Mouse (Mus musculus): ENCODE data around the gene Atf3.

Atf3 gene

DNA sequence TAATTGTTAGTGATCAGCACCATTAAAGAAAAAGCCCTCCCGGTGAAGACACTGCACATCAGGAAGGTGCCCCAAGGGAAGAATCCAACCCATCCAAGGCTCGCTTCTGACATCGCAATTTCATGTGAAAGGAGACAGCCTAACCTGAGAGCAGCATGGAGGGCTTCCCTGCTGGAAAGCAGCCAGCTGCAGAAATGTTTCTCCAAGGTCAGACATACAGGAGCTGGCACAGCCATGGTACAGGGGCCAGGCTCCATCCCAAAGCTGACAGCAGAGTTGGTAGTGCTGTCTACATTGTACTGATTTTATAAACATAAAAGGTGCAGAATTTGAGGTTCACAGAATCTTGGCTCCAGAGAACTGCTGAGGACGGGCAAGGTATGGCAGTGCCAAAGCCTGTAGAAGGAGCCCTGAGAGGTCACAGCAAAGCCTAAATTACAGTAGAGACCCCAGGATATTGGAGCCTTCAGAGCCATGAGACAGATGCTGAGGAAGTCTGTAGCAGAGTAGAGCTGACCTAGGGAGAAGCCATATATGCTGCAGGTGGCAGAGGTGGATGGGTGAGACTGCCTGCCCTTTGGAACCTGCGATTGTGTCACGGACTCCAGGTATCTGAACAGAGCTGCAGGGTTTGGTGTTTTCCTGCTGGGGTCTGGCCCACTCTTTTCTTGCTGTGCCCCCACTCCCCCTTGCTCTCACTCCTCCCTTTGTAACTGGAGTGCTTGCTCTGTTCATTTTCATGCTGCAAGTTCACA is 18.1 kb upstream of the Atf3 start:
- in situ Hi-C loops (cut with MboI; ENCODE audit: low pct_unique_long_range_greater_than_20kb in 1 of 2, low sequenced_read_pairs in 2 of 2, unreplicated experiment in 1 of 2) = no loop called here

DNA sequence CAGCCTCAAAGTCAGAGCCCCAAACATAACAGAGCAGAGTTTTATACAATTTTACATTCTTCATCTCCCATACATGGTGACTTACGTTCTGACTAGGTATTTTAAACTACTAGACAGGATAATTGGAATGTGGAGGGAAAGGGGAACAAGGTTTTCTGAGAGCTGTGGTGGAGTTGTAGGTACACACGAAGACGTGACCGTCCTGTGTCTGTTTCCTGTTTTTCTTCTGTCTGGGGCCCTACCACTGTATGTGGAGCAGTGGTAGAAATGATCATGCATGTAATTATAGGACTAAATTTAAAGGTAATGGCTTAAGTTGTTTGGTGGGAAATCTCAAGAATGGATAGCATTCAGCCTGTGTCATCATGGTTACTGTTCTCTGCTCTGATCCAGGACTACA is 17.0 kb upstream of the Atf3 start:
- in situ Hi-C loops (cut with MboI; ENCODE audit: low pct_unique_long_range_greater_than_20kb in 1 of 2, low sequenced_read_pairs in 2 of 2, unreplicated experiment in 1 of 2) = no loop called here

DNA sequence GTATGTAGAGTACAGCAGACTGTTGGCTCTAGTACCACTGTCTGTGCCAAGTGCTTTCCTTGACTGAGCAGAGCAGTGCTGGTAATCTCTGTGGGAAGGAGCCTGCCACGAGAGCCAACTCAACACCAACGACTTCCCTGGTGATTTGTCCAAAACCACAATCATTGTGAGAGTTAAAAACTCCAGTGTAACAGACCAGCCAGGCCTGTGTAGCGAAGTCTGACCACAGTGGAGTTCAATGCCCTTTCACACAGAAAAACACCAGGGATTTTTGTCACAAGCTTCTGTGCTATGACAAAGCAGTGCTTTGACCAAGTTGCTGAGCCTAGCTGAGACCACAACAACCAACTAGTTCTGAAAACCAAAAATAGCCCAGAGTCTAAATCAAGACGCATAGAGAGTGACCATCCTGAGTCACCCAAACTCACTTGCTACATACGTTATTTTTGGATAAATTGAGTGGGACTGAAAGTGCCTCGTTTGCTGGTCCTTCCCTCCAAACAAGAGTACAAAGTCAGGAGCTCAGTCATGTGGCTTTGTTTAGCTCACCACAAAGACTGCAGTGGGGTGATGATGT is 12.6 kb upstream of the Atf3 start:
- in situ Hi-C loops (cut with MboI; ENCODE audit: low pct_unique_long_range_greater_than_20kb in 1 of 2, low sequenced_read_pairs in 2 of 2, unreplicated experiment in 1 of 2) = no loop called here

DNA sequence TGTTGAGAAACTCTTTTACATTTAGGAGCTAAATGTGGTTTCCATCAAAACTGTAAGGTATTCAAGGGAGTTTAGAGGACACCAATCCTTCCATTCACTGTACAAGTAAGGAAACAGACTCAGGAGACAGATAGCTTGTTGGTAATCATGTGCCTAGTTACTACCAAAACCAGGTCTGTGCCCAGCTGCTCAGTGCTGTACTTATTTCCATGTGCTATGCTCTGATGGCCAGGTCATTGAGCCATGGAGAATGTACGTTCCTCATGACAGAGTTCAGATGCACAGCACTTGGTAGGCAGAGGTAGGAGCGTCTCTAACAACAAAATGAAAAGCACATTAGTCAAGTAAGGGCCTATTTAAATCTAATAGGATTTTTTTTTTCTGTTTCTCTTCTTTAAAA is 8.7 kb upstream of the Atf3 start:
- in situ Hi-C loops (cut with MboI; ENCODE audit: low pct_unique_long_range_greater_than_20kb in 1 of 2, low sequenced_read_pairs in 2 of 2, unreplicated experiment in 1 of 2) = no loop called here

DNA sequence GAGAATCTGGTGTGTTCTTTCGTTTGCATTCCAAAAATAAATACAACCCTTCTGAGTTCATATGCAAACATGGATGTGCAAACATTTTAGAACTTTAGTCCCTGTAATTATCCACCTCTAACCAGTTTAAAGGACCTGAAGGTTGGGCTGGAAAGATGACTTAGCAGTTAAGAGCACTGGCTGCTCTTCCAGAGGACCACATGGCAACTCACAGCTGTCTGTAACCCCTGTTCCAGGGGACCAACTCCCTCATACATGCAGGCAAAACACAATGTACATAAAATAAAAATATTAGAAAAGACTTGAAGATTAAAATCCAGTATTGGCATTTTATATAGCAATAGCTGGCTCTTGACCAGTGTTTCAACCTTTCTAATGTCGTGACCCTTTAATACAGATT is 7.9 kb upstream of the Atf3 start:
- in situ Hi-C loops (cut with MboI; ENCODE audit: low pct_unique_long_range_greater_than_20kb in 1 of 2, low sequenced_read_pairs in 2 of 2, unreplicated experiment in 1 of 2) = no loop called here

DNA sequence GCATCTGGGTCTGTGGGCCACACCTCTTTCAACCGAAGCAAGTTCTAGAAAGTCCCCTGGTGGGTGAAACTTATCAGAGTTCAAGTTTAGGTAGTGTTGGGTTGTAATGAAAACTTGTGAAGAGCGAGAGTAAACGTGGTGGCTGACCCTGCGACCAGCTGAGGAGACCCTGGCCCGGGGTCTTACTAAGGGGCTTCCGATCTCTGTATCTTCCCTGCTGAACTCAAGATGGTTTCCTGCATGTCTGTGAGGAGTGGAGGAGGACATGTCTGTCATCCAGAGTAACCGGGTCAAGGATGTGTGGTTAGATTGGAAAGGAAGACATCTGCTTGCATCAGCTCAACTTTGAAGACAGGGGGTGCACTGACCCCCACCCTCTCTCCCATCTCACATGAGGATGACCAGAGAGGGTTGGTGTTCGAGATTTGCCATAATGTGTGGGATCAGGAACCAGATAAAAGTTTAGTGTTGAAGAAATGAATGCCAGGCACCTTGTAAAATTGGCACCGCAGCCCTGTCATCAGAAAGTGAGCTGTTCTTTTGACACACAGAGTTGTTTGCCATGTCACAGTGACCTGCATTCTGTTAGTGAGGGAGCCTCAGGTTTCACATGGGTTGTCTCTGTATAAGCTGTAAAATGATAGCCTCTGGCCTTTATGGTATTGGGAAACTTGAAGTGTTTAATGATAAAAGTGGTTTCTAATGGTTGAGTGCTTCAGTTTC is 7.3 kb upstream of the Atf3 start:
- in situ Hi-C loops (cut with MboI; ENCODE audit: low pct_unique_long_range_greater_than_20kb in 1 of 2, low sequenced_read_pairs in 2 of 2, unreplicated experiment in 1 of 2) = no loop called here

DNA sequence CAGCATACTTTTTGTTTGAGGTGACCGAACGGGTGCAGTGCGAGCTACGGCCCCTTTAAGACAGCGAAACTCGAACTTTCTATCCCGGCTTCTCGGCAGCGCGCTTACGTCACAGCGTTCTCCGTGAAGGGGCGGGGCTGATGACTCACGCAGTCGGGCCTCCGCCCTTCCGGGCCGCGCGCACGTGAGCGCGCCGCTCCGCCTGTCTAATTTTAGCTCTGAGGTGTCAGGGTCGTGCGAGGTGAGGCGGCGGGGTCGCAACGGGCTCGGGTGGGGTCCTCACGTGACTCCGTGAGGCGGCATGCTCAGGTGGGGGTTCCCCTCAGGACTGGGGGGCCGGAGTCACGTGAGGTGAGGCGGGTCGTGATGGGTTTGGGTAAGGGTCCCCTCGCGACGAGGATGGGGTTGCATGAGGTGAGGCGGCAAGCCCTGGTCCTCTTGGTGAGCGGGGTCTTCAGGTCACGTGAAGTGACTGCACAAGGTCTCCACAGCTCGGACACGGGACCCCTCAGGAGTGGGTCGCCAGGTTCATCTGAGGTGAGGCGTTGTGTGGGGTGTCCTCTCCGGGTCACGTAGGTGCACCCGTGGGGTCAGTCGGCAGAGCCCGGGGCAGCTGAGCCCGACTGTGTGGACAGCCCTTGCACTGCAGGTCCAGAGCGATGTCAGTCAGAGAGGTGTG is 6.6 kb upstream of the Atf3 start:
- in situ Hi-C loops (cut with MboI; ENCODE audit: low pct_unique_long_range_greater_than_20kb in 1 of 2, low sequenced_read_pairs in 2 of 2, unreplicated experiment in 1 of 2) = no loop called here

DNA sequence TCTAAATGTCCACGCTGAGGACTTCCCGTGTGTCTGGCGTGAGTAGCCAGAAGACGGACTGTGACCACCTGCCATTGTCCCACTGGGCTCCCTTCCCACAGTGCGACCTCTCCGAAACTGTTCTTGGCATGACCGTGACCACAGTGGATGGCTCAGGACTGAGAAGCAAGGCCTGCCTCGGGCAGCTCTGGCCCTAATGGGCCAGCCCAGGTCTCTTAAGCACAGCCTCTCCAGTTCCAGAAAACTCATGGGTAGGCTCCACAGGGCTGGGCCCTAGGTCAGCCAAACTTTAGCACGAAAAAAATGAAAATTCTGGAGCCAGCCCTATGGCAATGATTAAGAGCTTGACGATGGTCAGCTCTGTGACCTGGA is 6.1 kb upstream of the Atf3 start:
- in situ Hi-C loops (cut with MboI; ENCODE audit: low pct_unique_long_range_greater_than_20kb in 1 of 2, low sequenced_read_pairs in 2 of 2, unreplicated experiment in 1 of 2) = no loop called here

DNA sequence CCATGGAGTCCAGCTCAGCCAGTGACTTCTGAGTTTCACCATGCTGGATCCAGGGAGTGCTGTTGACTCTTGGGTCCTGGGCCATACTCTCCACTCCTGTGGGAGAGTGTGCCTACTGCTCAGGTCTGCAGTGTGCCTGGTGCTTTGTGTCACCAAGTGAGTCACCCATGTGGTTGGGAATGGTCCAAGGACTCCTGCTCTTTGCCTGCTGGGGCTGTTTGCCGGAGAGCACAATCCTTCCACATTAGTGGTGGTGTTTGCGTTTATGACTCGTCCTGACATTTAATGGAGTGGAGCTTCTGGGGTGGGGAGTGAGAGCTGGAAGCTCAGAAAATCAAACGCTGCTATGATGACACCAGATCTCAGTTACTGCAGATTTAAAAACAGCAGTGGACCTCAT is 4.2 kb upstream of the Atf3 start:
- in situ Hi-C loops (cut with MboI; ENCODE audit: low pct_unique_long_range_greater_than_20kb in 1 of 2, low sequenced_read_pairs in 2 of 2, unreplicated experiment in 1 of 2) = no loop called here

DNA sequence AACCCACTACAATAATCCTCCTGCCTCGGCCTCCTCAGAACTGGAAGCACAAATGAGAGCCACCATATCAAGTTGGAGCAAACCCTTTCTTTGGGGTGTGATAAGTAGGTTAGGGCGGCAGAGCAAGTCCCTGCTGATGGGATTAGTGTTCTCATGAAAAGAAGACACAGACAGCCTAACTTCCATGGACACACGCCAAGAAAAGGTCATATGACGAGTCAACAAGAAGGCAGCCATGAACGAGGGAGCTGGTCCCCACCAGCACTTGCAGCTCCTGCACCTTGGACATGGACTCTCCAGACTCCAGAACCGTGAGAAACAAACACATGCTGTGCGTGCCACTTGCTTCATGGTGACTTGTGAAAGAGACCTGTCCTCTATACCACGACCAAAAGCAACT is 2.7 kb upstream of the Atf3 start:
- in situ Hi-C loops (cut with MboI; ENCODE audit: low pct_unique_long_range_greater_than_20kb in 1 of 2, low sequenced_read_pairs in 2 of 2, unreplicated experiment in 1 of 2) = no loop called here

DNA sequence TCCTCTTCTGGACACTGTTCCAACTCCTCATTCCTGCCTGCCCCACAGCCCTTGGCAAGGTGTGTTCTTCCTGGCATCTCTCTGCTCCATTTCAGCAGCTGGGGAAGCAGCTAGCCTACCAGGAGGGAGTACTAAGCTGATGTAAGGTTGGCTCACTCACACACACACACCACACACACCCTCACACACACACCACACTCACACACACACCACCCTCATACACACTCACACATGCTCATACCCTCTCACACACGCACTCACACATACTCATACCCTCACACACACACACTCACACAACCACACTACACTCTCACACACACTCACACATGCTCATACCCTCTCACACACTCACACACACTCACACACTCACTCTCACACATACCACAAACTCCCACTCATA is 1.9 kb upstream of the Atf3 start:
- in situ Hi-C loops (cut with MboI; ENCODE audit: low pct_unique_long_range_greater_than_20kb in 1 of 2, low sequenced_read_pairs in 2 of 2, unreplicated experiment in 1 of 2) = no loop called here

DNA sequence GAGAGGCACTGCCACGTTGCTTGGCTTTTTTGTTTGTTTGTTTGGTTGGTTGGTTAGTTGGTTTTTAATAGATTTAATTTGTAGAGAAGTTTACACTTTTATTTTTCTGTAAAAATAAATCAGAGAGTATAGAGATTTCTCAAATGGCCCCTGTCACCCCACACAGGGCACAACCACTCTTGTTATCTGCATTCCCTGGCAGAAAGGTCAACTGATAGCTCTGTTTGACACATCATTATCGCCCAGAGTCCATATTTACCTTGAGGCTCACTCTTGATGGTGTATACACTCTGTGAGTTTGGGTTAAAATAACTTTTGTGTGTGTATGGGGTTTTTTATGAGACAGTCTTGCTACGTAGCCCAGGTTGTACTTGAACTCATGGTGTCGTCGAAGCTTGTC is 744 bp upstream of the Atf3 start:
- in situ Hi-C loops (cut with MboI; ENCODE audit: low pct_unique_long_range_greater_than_20kb in 1 of 2, low sequenced_read_pairs in 2 of 2, unreplicated experiment in 1 of 2) = no loop called here

DNA sequence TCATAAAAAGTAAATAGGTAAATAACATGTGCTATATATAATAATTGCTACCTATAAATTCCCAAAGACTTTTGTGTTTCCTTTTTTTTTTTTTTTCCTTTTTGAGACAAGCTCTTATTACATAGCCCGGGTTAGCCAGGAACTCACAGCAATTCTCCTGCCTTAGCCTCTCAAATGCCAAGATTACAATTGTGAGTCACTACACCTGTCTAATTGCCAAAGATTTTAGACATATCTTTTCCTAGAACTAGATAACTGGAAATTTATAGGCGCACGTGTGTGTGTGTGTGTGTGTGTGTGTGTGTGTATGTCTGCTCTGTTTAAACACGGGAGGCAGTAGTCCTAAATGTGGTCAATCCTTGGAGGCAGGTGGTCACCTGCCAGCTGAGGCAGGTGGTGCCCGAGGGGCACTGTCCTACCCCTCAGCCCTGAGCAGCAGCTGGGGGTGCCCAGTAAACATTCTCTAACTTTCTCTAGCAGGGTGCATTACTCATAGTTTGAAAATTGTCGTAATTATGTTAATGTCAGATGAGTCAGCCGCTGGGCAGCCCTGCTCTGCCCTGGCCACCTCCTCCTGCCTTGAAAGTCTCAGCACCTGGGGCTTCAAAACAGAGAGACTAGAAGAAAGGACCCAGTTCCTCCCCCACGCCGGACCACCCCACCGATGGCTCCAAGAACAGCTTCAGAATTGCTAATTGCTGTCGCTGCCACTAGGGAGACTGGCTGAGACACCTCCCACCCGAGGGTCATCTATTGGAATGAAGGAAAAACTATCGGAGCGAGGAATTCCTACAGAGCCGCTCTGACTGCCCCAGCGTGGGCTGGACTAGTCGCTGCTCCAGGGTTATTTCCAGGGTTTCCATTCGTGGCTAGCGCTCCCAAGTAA is 1.8 kb downstream of the Atf3 start:
- in situ Hi-C loops (cut with MboI; ENCODE audit: low pct_unique_long_range_greater_than_20kb in 1 of 2, low sequenced_read_pairs in 2 of 2, unreplicated experiment in 1 of 2) = no loop called here

DNA sequence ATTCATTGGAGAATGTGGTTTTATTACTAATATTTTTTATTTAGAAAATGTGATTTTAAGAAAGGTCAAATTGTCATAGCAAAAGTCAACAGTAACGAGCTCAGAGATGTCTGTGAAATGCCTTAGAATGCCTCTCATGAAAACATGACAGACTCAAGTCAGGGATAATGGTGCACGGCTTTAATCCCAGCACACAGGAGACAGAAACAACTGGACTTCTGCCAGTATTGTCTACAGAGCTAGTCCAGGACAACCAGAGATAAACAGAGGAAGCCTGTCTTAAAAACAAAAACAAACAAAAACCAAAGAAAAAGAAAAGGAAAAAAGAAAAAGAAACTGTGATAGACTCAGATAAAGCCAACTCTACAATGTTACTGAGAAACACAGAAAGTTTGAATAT is 6.7 kb downstream of the Atf3 start:
- in situ Hi-C loops (cut with MboI; ENCODE audit: low pct_unique_long_range_greater_than_20kb in 1 of 2, low sequenced_read_pairs in 2 of 2, unreplicated experiment in 1 of 2) = no loop called here

DNA sequence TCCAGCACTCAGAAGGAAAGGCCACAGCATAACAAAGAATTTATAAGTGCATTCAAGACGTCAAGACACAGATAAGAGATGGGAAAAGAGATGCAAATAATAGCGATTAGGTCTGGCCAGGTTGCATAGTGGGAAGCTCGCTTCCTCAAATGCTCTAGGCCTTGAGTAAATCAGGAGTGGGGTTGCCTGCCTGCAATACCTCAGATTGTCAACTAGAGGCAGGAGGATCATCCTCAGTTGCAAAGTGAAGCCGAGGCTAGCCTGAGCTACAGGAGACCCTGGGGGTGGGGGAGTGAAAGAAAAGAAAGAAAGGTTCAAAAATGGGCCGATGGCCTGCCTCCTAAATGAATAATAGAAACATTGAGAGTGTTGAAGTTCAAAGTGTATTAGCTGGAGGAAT is 12.0 kb downstream of the Atf3 start:
- in situ Hi-C loops (cut with MboI; ENCODE audit: low pct_unique_long_range_greater_than_20kb in 1 of 2, low sequenced_read_pairs in 2 of 2, unreplicated experiment in 1 of 2) = no loop called here

DNA sequence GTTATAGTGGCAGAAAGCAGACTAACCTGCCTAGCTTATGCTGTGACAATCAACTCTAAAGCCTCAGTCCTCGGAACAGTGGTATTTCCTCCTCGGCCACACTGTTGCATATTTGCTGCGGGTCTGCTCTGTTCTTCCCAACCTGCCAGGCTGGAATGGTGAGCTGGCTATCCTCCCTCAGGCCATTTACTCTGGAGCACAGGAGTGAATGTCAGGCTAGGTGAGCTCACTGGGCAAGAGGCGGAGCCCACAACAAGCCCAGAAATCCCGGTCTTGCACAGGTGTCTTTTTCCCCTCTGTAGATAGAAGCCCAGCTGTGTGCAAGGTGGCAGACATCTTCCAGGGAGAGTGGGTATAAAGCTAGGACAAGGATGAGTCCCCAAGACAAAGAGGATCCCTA is 13.0 kb downstream of the Atf3 start:
- in situ Hi-C loops (cut with MboI; ENCODE audit: low pct_unique_long_range_greater_than_20kb in 1 of 2, low sequenced_read_pairs in 2 of 2, unreplicated experiment in 1 of 2) = no loop called here

DNA sequence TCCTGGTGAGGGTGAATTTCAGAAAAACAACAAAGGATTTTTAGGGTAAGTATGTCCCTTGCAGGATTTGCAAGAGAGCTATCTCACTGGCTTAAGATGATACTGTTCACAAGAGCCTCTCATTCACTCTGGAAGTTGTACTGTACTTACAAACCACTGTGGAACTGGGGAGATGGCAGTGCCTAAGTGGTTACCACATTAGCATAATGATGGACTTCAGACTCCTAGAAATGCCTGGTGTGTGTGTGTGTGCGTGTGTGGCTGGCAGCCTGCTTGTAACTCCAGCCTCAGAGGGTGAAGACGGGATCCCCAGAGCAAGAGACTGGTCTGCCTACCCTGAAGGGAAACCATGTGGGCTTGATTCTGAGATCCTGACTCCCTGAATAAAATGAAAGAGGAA is 14.3 kb downstream of the Atf3 start:
- in situ Hi-C loops (cut with MboI; ENCODE audit: low pct_unique_long_range_greater_than_20kb in 1 of 2, low sequenced_read_pairs in 2 of 2, unreplicated experiment in 1 of 2) = no loop called here

DNA sequence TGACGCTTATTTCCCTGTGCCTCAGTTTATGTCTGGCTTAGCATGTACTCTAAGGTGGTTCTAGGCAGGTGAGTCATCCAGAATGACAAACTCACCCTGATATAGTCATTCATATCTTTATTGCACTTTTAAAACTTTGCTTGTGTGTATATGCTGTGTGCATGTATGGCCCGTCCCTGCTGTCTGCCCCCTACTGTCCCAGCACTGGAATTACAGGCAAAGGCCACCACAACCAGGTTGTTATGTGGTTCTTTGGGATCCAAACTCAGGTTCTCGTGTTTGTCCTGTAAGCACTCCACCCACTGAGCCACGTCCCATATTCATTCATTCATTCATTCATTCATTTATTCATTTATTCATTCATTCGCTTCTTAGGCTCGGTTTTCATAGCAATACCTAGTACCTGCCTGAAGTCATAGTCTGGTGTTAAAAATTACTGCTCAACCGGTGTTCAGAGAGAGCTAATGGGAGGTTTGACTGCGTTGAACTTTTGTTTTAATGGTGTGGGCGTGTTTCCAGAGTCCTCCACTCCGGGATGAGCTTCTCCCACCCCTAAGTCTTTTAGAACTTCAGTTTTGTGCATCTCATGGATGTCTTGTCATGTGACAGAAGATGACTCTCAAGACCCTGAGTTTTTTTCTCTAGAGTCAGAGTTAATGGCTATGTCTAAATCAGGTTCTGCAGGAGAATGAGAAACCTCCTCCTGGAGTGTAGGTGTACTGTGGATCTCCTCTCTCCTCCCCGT is 15.5 kb downstream of the Atf3 start:
- in situ Hi-C loops (cut with MboI; ENCODE audit: low pct_unique_long_range_greater_than_20kb in 1 of 2, low sequenced_read_pairs in 2 of 2, unreplicated experiment in 1 of 2) = no loop called here
